In genomic region chr4:135244335-135244734, GRCm38 (mm10) we compare ENCODE assay signal across 8 mouse cellular contexts. TPM values are rescaled to one million over a fixed set of nuclear protein-coding genes. Genes with fewer than 3 reads are reported as not detected.
DNase-seq lines count a peak whose midpoint lies in the region; ATAC-seq and TF ChIP-seq lines count a peak whose summit lies in the region.

No protein-coding gene starts in this region.

- no peak for ATAC-seq in lung, embryonic 14.5 days (ENCODE audit: insufficient read depth)

- H3K4me1 ChIP-seq in lung, embryonic 14.5 days (ENCODE audit: insufficient read depth), result 0 out of 2 replicates have a peak, but pooled peaks cover 14% of the 10 kb centered on the region

- H3K4me3 ChIP-seq in lung, embryonic 14.5 days (ENCODE audit: low read depth, low read length), result no peak overlapping the region

- intact Hi-C loops in left cerebral cortex, postnatal 14 days (cut with DNase I), result no loop called here

- no peak overlapping the region for H3K9ac ChIP-seq in lung, embryonic 14.5 days

- no peak overlapping the region for H3K27ac ChIP-seq in lung, embryonic 14.5 days (ENCODE audit: low read depth)

- peak; percentile 48 for TF ChIP-seq CTCF in lung, embryonic 14.5 days (IDR thresholded peaks at IDR 0.05; ENCODE audit: low read depth)

- H3K9me3 ChIP-seq in lung, embryonic 14.5 days (ENCODE audit: low read depth, low read length), result no peaks in the 10 kb centered on the region

- H3K27me3 ChIP-seq in lung, embryonic 14.5 days (ENCODE audit: insufficient read depth, low read length), result no peaks in the 10 kb centered on the region

- 0 out of 2 replicates have a peak, but pooled peaks cover under 1% of the 10 kb centered on the region for H3K36me3 ChIP-seq in lung, embryonic 14.5 days (ENCODE audit: insufficient read depth)

- no peak overlapping the region for H3K4me2 ChIP-seq in lung, embryonic 14.5 days

- DNase-seq in cerebellum, postnatal 10 days, result peak; percentile 43 to 49
- DNase-seq in cerebellum, adult 18-20 months, result no peak
- DNase-seq in retina, postnatal 1 day, result peak; percentile 49
- DNase-seq in retina, embryonic 14.5 days (ENCODE audit: low spot score), result no peak
- no peak for DNase-seq in lung, embryonic 14.5 days
- peak; percentile 16 to 23 for DNase-seq in thymus, postnatal 36 days
- no peak for DNase-seq in cerebellum, adult 8-10 months
- no peak for DNase-seq in left cerebral cortex, postnatal 14 days (ENCODE audit: low spot score in 2 of 2)

- 93% methylated on average over 3 of the region's 3 CpGs for WGBS in lung, embryonic 14.5 days

RNA-seq across cellular contexts. Expression of gene Clic4, which starts 28.3 kb away (rescaled TPM):
- polyA plus RNA-seq in lung, embryonic 14.5 days (2014; fragmentation: Nextera tagmentation; extraction: Ambion mirVana), result 128 and 133 TPM in 2 replicates
- total RNA-seq in left cerebral cortex, postnatal 14 days (2021), result 10 to 100 TPM; 31.2 to 32.0 TPM

Comparison
In these comparisons a context has a peak if more than half of its experiments do, and no peak if none do; other contexts are left out.
1. DNase-seq: peak in cerebellum, postnatal 10 days (2 of 2), retina, postnatal 1 day (single experiment) and thymus, postnatal 36 days (2 of 2); none in cerebellum, adult 18-20 months (0 of 2), retina, embryonic 14.5 days (single experiment), lung, embryonic 14.5 days (single experiment), cerebellum, adult 8-10 months (single experiment) and left cerebral cortex, postnatal 14 days (0 of 2).